In genomic region chr14:52155008-52155407, GRCm38 (mm10) we compare ENCODE assay signal across 17 mouse cellular contexts.
"Had no signal": no experiment of that assay in that cellular context is flagged by ENCODE, and none has a peak within 500 bp of the region (broad histone marks: within the 10 kb centered on the region; RNA-seq: fewer than 3 reads in every experiment).

No protein-coding gene starts in this region.

- H3K4me3 ChIP-seq: lung, embryonic 15.5 days; megakaryocyte, embryonic 14.5 days; midbrain, embryonic 13.5 days; midbrain, embryonic 15.5 days; neural tube, embryonic 12.5 days; stomach, embryonic 15.5 days had no signal

- H3K27ac ChIP-seq: lung, embryonic 15.5 days; macrophage; midbrain, embryonic 13.5 days; midbrain, embryonic 15.5 days; neural tube, embryonic 12.5 days; stomach, embryonic 15.5 days; stomach, postnatal 0 days had no signal

- H3K9ac ChIP-seq: liver, postnatal 0 days; lung, embryonic 15.5 days; midbrain, embryonic 13.5 days; midbrain, embryonic 15.5 days; neural tube, embryonic 12.5 days; stomach, embryonic 15.5 days had no signal

- ATAC-seq: liver, postnatal 0 days; lung, postnatal 0 days; midbrain, embryonic 13.5 days; midbrain, embryonic 15.5 days had no signal

- H3K27me3 ChIP-seq: lung, embryonic 15.5 days; midbrain, embryonic 13.5 days; midbrain, embryonic 15.5 days; neural tube, embryonic 12.5 days; stomach, embryonic 15.5 days had no signal

- DNase-seq: liver, postnatal 0 days; lung, adult 2 months; lung, postnatal 14 days; lung, postnatal 36 days; thymus, adult 2 months; thymus, postnatal 25 days; thymus, postnatal 4 days had no signal

- H3K9me3 ChIP-seq: lung, embryonic 15.5 days; megakaryocyte, embryonic 14.5 days; midbrain, embryonic 13.5 days; midbrain, embryonic 15.5 days; neural tube, embryonic 12.5 days; stomach, embryonic 15.5 days had no signal

- H3K4me1 ChIP-seq: lung, embryonic 15.5 days; neural tube, embryonic 12.5 days; stomach, embryonic 15.5 days had no signal

- H3K4me2 ChIP-seq: lung, embryonic 15.5 days; midbrain, embryonic 11.5 days; midbrain, embryonic 13.5 days; midbrain, embryonic 15.5 days; neural tube, embryonic 12.5 days; stomach, embryonic 15.5 days had no signal
